Mouse (Mus musculus) midbrain, embryonic 13.5 days (tissue): ENCODE measurements around the gene Scamp5. TPM values are rescaled to one million over a fixed set of nuclear protein-coding genes. Genes with fewer than 3 reads are reported as not detected.
"Not testable (repeated sequence)": the region's sequence is repeated elsewhere in the genome, so short reads cannot be mapped to it uniquely, and the experiment has no call there.

Experiments
- ATAC-seq: fragments of 200-750 bp; cut with Nextera tagmentation; 2 replicates; pipeline ENCODE4 v1.8.0; 2017; ENCODE audit warnings: mild to moderate bottlenecking, moderate TSS enrichment, moderate library complexity
- H3K27ac ChIP-seq: fragments of 300-500 bp; sonication (generic); 2 replicates; pipeline ENCODE4 v1.5.1; 2015; ENCODE audit warnings: inconsistent platforms, mild to moderate bottlenecking, moderate library complexity
- H3K27me3 ChIP-seq: fragments of 300-500 bp; sonication (generic); 2 replicates; pipeline ENCODE4 v1.6.1; 2015; ENCODE audit warnings: mild to moderate bottlenecking, inconsistent platforms
- H3K36me3 ChIP-seq: fragments of 300-500 bp; sonication (generic); 2 replicates; pipeline ENCODE4 v1.6.1; 2015; ENCODE audit warnings: mild to moderate bottlenecking, inconsistent platforms
- H3K4me1 ChIP-seq: fragments of 300-500 bp; sonication (generic); replicated peaks from 2 replicates; pipeline ENCODE4 v1.6.1; 2015; ENCODE audit warnings: inconsistent platforms
- H3K4me2 ChIP-seq: fragments of 300-500 bp; sonication (generic); replicated peaks from 2 replicates; pipeline ENCODE4 v1.6.1; 2015; ENCODE audit warnings: moderate library complexity, mild to moderate bottlenecking, inconsistent platforms
- H3K4me3 ChIP-seq: fragments of 300-500 bp; sonication (generic); replicated peaks from 2 replicates; pipeline ENCODE4 v1.5.1; 2015; ENCODE audit warnings: mild to moderate bottlenecking, inconsistent platforms
- H3K9ac ChIP-seq: fragments of 300-500 bp; sonication (generic); replicated peaks from 2 replicates; pipeline ENCODE4 v1.6.1; 2015; ENCODE audit warnings: mild to moderate bottlenecking, inconsistent platforms
- H3K9me3 ChIP-seq: fragments of 300-500 bp; sonication (generic); 2 replicates; pipeline ENCODE4 v1.6.1; 2016; ENCODE audit warnings: mild to moderate bottlenecking, inconsistent platforms
- WGBS: fragments of 180-500 bp; shearing (Covaris S2); methylation state at CpG from one replicate; pipeline ENCODE4 v1.1.7; 2015; 5-methylcytosine and 5-hydroxymethylcytosine counted together
- polyA plus RNA-seq: library from polyadenylated mRNA; unstranded; fragments of >200 nt; fragmentation: Nextera tagmentation; extraction: Ambion mirVana; gene quantifications from 2 replicates; pipeline ENCODE4 v1.2.1, GENCODE M21; 2015

The Scamp5 gene
- polyA plus RNA-seq, 1 experiment from 2014 or later = 90.9 TPM

GRCm38 (mm10) chr9:57427937-57428336, 39.9 kb downstream of the Scamp5 start:
- Histone ChIP-seq H3K27me3 (no peaks in the 10 kb centered on the region), H3K9me3 (no peaks in the 10 kb centered on the region), H3K9ac (no peak overlapping the region), H3K4me2 (no peak overlapping the region), H3K27ac (no peak overlapping the region), H3K36me3 (0 out of 2 replicates have a peak, but pooled peaks cover 5% of the 10 kb centered on the region), H3K4me3 (no peak overlapping the region), H3K4me1 (peaks cover 32% of the 10 kb centered on the region)
- ATAC-seq = no peak
- WGBS = 68% methylated on average over 4 of the region's 4 CpGs

DNA sequence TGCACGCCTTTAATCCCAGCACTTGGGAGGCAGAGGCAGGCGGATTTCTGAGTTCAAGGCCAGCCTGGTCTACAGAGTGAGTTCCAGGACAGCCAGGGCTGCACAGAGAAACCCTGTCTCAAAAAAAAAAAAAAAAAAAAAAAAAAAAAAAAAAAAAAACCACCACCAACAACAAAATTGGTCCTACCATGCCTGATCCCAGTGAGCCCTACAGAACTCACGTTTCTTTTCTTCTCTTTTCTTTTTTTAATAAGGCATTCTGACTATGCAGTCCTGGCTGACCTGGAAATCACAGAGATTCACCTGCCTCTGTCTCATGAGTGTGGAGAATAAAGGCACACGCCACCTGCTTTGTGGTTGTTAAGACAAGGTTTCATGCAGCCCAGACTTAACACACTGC, 40.7 kb downstream of the Scamp5 start:
- ATAC-seq, H3K4me3 ChIP-seq, H3K9ac ChIP-seq, H3K4me2 ChIP-seq, H3K27me3 ChIP-seq, H3K9me3 ChIP-seq, H3K27ac ChIP-seq, H3K36me3 ChIP-seq: not testable (repeated sequence)
- WGBS = 81% methylated on average over 4 of the region's 4 CpGs
- H3K4me1 ChIP-seq = peaks cover 26% of the 10 kb centered on the region

DNA sequence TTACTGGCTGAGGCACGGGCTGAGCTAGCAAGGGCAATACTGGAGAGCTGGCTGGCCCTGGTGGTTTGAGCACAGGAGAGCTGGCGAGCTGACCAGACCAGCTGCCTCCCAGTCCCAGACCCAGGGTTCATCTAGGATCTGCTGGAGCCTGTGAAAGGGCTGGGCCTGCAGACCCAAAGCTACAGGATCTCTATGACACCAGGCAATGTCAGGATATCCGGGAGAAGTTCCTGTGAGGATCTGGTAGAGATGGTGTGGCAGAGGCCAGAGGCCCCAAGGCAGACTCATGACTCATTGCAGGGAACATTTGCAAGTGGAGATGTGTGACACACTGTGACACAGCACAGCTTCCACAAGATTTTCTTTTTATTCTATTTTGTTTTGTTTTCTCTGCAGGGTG, 42.7 kb downstream of the Scamp5 start:
- peaks cover 13% of the 10 kb centered on the region for H3K4me1 ChIP-seq
- WGBS = 88% methylated on average over 3 of the region's 3 CpGs
- H3K4me3 ChIP-seq = no peak overlapping the region
- no peak for ATAC-seq
- no peak overlapping the region for H3K9ac ChIP-seq
- no peaks in the 10 kb centered on the region for H3K9me3 ChIP-seq
- 0 out of 2 replicates have a peak, but pooled peaks cover 5% of the 10 kb centered on the region for H3K36me3 ChIP-seq
- no peak overlapping the region for H3K27ac ChIP-seq
- no peak overlapping the region for H3K4me2 ChIP-seq
- no peaks in the 10 kb centered on the region for H3K27me3 ChIP-seq

GRCm38 (mm10) chr9:57424066-57424465, 43.8 kb downstream of the Scamp5 start:
- H3K9me3 ChIP-seq = no peaks in the 10 kb centered on the region
- H3K27ac ChIP-seq = no peak overlapping the region
- H3K4me1 ChIP-seq = peaks cover 13% of the 10 kb centered on the region
- ATAC-seq = no peak
- no peak overlapping the region for H3K4me2 ChIP-seq
- 0 out of 2 replicates have a peak, but pooled peaks cover 5% of the 10 kb centered on the region for H3K36me3 ChIP-seq
- no peak overlapping the region for H3K9ac ChIP-seq
- 85% methylated on average over 6 of the region's 6 CpGs for WGBS
- H3K4me3 ChIP-seq = no peak overlapping the region
- no peaks in the 10 kb centered on the region for H3K27me3 ChIP-seq

- Histone ChIP-seq H3K27me3 (no peaks in the 10 kb centered on the region), H3K36me3 (0 out of 2 replicates have a peak, but pooled peaks cover 8% of the 10 kb centered on the region), H3K9me3 (no peaks in the 10 kb centered on the region), H3K27ac (no peak overlapping the region), H3K4me2 (no peak overlapping the region), H3K4me1 (no peaks in the 10 kb centered on the region), H3K4me3 (no peak overlapping the region), H3K9ac (no peak overlapping the region)
- ATAC-seq = no peak
- 70% methylated on average over 5 of the region's 5 CpGs for WGBS
Observed at GRCm38 (mm10) chr9:57421688-57422111, 46.2 kb downstream of the Scamp5 start.

DNA sequence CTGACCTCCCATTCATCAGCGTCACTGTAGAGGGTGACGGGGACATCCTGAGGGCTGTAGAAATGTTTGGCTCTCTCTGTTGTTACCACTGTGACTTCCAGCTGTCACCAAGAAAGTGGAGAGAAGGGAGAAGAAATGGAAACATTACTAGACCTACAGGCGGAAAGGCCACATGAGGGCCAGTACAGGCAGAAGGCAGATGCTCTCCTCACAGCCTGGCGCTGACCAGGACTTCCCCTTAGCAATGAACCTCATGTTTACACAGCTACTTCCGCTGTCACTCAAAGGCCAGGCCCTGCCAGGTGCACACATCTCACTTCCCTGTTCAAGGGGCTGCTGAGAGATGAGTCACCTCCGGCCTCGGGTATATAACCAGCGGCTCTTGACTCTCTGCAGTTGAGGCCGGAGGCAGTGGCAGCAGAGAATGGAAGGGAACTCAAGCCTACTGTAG, 46.7 kb downstream of the Scamp5 start:
- Histone ChIP-seq H3K9me3 (no peaks in the 10 kb centered on the region), H3K36me3 (0 out of 2 replicates have a peak, but pooled peaks cover 8% of the 10 kb centered on the region), H3K27ac (no peak overlapping the region), H3K27me3 (no peaks in the 10 kb centered on the region), H3K4me3 (no peak overlapping the region), H3K9ac (no peak overlapping the region), H3K4me2 (no peak overlapping the region), H3K4me1 (no peaks in the 10 kb centered on the region)
- WGBS = 89% methylated on average over 8 of the region's 9 CpGs
- no peak for ATAC-seq

- Histone ChIP-seq H3K27me3 (no peaks in the 10 kb centered on the region), H3K36me3 (0 out of 2 replicates have a peak, but pooled peaks cover 8% of the 10 kb centered on the region), H3K9ac (no peak overlapping the region), H3K4me1 (no peaks in the 10 kb centered on the region), H3K4me3 (no peak overlapping the region), H3K4me2 (no peak overlapping the region), H3K27ac (no peak overlapping the region), H3K9me3 (no peaks in the 10 kb centered on the region)
- ATAC-seq = peak; percentile 53; the same call in 1 of the 2 replicates
- 80% methylated on average over 20 of the region's 20 CpGs for WGBS
Observed at GRCm38 (mm10) chr9:57420321-57421120, 47.3 kb downstream of the Scamp5 start.

- Histone ChIP-seq H3K9ac (no peak overlapping the region), H3K9me3 (no peaks in the 10 kb centered on the region), H3K36me3 (peaks cover 13% of the 10 kb centered on the region; the same call in 1 of the 2 replicates), H3K27me3 (no peaks in the 10 kb centered on the region), H3K4me3 (no peak overlapping the region), H3K4me1 (no peaks in the 10 kb centered on the region), H3K27ac (no peak overlapping the region), H3K4me2 (no peak overlapping the region)
- WGBS = 89% methylated on average over 16 of the region's 16 CpGs
- no peak for ATAC-seq
Observed at GRCm38 (mm10) chr9:57419521-57420267, 48.2 kb downstream of the Scamp5 start.

- WGBS = 88% methylated on average over 8 of the region's 8 CpGs
- Histone ChIP-seq H3K9me3 (no peaks in the 10 kb centered on the region), H3K27ac (no peak overlapping the region), H3K27me3 (no peaks in the 10 kb centered on the region), H3K9ac (no peak overlapping the region), H3K4me3 (no peak overlapping the region), H3K4me1 (no peaks in the 10 kb centered on the region), H3K4me2 (no peak overlapping the region), H3K36me3 (peaks cover 24% of the 10 kb centered on the region)
- ATAC-seq = no peak
Observed at GRCm38 (mm10) chr9:57417341-57417740, 50.5 kb downstream of the Scamp5 start.

GRCm38 (mm10) chr9:57407120-57407905, 60.5 kb downstream of the Scamp5 start:
- Histone ChIP-seq H3K4me2 (no peak overlapping the region), H3K4me1 (no peaks in the 10 kb centered on the region), H3K27me3 (no peaks in the 10 kb centered on the region), H3K9ac (no peak overlapping the region), H3K9me3 (no peaks in the 10 kb centered on the region), H3K4me3 (no peak overlapping the region), H3K27ac (no peak overlapping the region), H3K36me3 (no peaks in the 10 kb centered on the region)
- no peak for ATAC-seq
- 90% methylated on average over 9 of the region's 9 CpGs for WGBS

DNA sequence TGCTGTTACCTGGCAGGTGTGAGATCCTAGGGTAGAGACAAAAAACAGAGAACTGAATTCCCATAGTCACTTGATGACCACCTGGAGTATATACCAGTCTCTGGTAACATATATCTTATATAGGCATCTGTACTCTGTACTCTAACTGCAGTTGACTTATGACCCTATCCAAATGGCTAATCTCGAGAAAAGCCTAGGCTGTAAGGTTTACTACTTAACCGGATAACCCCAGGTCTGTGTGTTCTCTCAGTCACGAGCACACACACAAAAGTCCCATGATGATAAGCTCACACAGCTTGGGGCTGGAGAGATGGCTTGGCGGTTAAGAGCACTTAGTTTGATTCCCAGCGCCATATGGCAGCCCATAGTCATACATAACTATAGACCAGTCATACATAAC, 61.5 kb downstream of the Scamp5 start:
- Histone ChIP-seq H3K36me3 (no peaks in the 10 kb centered on the region), H3K4me1 (no peaks in the 10 kb centered on the region), H3K9ac (no peak overlapping the region), H3K4me3 (no peak overlapping the region), H3K4me2 (no peak overlapping the region), H3K27ac (no peak overlapping the region), H3K27me3 (no peaks in the 10 kb centered on the region), H3K9me3 (no peaks in the 10 kb centered on the region)
- no peak for ATAC-seq
- 95% methylated on average over 5 of the region's 5 CpGs for WGBS
